Mouse (Mus musculus) kidney, adult 2 months (tissue): ENCODE measurements around the gene Lama4.

Experiments
- CTCF ChIP-seq: fragments of 200-500 bp; conservative IDR thresholded peaks from 2 replicates; pipeline ENCODE4 v1.5.1; 2011; ENCODE audit warnings: low read depth, mild to moderate bottlenecking, control low read depth, low read length, moderate library complexity, mixed read lengths; ENCODE audit not compliant: insufficient read depth, insufficient read length
- POLR2A ChIP-seq: fragments of 200-500 bp; IDR thresholded peaks from one replicate; pipeline ENCODE4 v1.6.1; 2011; ENCODE audit warnings: low read depth, low read length, control low read depth

DNA sequence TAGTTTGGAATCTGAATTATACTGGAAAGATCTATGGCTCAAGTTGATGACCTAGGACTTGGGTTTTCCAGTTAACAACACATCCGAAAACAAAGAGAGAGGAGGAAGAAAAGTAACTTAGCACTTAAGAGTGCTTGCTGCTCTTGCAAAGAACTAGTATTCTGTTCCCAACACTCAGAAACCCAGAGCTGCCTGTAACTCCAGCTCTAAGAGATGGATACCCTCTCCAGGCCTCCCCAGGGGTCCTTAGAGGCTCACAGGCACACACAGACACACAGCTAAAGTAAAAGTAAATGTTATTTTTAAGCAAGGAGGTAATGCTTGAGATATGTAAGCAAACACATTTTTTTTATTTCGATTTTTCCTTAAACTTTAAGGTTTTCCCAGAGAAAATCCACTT is 49.5 kb downstream of the Lama4 start:
- TF ChIP-seq POLR2A (no peak), CTCF (no peak)
